Mouse (Mus musculus): Measurements from ENCODE around the gene Nek2.

DNA sequence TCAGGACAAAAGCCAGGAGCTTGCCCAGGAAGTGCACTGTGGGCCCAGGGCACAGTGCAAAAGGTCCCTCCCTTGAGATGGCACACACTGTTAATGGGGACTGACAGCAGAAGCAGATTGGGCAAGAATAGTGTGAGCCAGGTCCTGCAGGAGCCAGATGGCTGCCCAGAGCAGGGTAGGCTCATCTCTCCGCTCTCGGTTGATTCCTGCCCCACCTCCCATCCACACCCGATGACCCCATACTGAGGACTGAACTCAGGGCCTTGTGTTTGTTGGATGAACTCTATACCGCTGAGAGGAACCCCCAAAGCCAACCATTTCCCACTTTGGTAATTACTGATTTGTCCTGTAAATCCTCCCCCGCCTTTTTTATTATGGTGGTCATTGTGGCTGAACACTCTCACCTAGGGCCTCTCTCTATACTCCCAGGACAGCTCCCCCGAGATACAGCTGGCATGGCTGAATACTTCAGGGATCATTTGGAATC is 3.1 kb upstream of the Nek2 start:
- TF ChIP-seq CTCF (IDR thresholded peaks at IDR 0.05; ENCODE audit: low read depth, low read length), result no peak
- no peak for TF ChIP-seq POLR2A (IDR thresholded peaks at IDR 0.05; ENCODE audit: extremely low read depth, insufficient read depth, low read length)
